ENCODE assay signal across 8 mouse cellular contexts in genomic region chr11:103696851-103697564, GRCm38 (mm10). TPM values are rescaled to one million over a fixed set of nuclear protein-coding genes. Genes with fewer than 3 reads are reported as not detected.
A peak's percentile ranks its signal among the peaks of the same experiment; 100 is the strongest.
DNase-seq lines count a peak whose midpoint lies in the region; ATAC-seq and TF ChIP-seq lines count a peak whose summit lies in the region.

No protein-coding gene starts in this region.

- WGBS in cerebellum, adult 2 months, result 2% methylated on average over 18 of the region's 18 CpGs
- WGBS in hindbrain, postnatal 0 days, result 1% methylated on average over 18 of the region's 18 CpGs
- 2% methylated on average over 18 of the region's 18 CpGs for WGBS in midbrain, embryonic 14.5 days

- H3K4me1 ChIP-seq in cerebellum, adult 2 months (ENCODE audit: control insufficient read depth, insufficient read depth, low read length), result peaks cover 3% of the 10 kb centered on the region; the same call in 1 of the 2 replicates
- no peaks in the 10 kb centered on the region; the same call in none of the 2 replicates for H3K4me1 ChIP-seq in hindbrain, postnatal 0 days (ENCODE audit: insufficient read depth, low read length)
- H3K4me1 ChIP-seq in midbrain, embryonic 14.5 days (ENCODE audit: control insufficient read depth, insufficient read depth, low read length), result 0 out of 2 replicates have a peak, but pooled peaks cover 7% of the 10 kb centered on the region

- no peak for TF ChIP-seq POLR2A in cerebellum, adult 2 months (IDR thresholded peaks at IDR 0.05; ENCODE audit: borderline replicate concordance, insufficient read depth, low read length)

- H3K9me3 ChIP-seq in hindbrain, postnatal 0 days (ENCODE audit: low read length), result no peaks in the 10 kb centered on the region
- H3K9me3 ChIP-seq in midbrain, embryonic 14.5 days (ENCODE audit: control insufficient read depth, low read length), result no peaks in the 10 kb centered on the region

- no peak for TF ChIP-seq CTCF in cerebellum, adult 2 months (IDR thresholded peaks at IDR 0.05; ENCODE audit: borderline replicate concordance, insufficient read depth, low read depth, low read length)
- peak; percentile 31 for TF ChIP-seq CTCF in hindbrain, postnatal 0 days (IDR thresholded peaks at IDR 0.05; ENCODE audit: low read depth)

- H3K4me3 ChIP-seq in cerebellum, adult 2 months (replicated peaks; ENCODE audit: insufficient read depth, low read depth, low read length), result peak overlapping the region; percentile 87
- H3K4me3 ChIP-seq in hindbrain, postnatal 0 days (ENCODE audit: low read length), result peak overlapping the region; percentile 73
- peak overlapping the region; percentile 69 for H3K4me3 ChIP-seq in midbrain, embryonic 14.5 days (replicated peaks; ENCODE audit: low read depth, low read length)

- H3K27me3 ChIP-seq in cerebellum, adult 2 months (ENCODE audit: control insufficient read depth, insufficient read depth, low read length), result no peaks in the 10 kb centered on the region
- no peaks in the 10 kb centered on the region for H3K27me3 ChIP-seq in hindbrain, postnatal 0 days (ENCODE audit: insufficient read depth, low read length)
- no peaks in the 10 kb centered on the region for H3K27me3 ChIP-seq in midbrain, embryonic 14.5 days (ENCODE audit: control insufficient read depth, insufficient read depth, low read length)

- H3K4me2 ChIP-seq in hindbrain, postnatal 0 days (ENCODE audit: low read depth, low read length), result peak overlapping the region; percentile 65
- H3K4me2 ChIP-seq in midbrain, embryonic 14.5 days (ENCODE audit: low read length), result peak overlapping the region; percentile 68

- peak overlapping the region; percentile 94; the same call in 1 of the 2 replicates for H3K27ac ChIP-seq in cerebellum, adult 2 months (ENCODE audit: insufficient read depth, low read length)
- peak overlapping the region; percentile 98 for H3K27ac ChIP-seq in hindbrain, postnatal 0 days
- peak overlapping the region; percentile 97 for H3K27ac ChIP-seq in midbrain, embryonic 14.5 days (replicated peaks; ENCODE audit: low read depth, low read length)

- H3K9ac ChIP-seq in hindbrain, postnatal 0 days (replicated peaks; ENCODE audit: low read length), result peak overlapping the region; percentile 80
- H3K9ac ChIP-seq in midbrain, embryonic 14.5 days (replicated peaks; ENCODE audit: low read length), result peak overlapping the region; percentile 64

- DNase-seq in cerebellum, adult 2 months, result no peak
- no peak for DNase-seq in cerebellum, adult 11-12 months
- DNase-seq in right cerebral cortex, adult 18-20 months, result peak; percentile 13
- no peak for DNase-seq in right cerebral cortex, postnatal 25 days
- peak; percentile 75 for DNase-seq in hindbrain, postnatal 0 days (ENCODE audit: low spot score)
- no peak for DNase-seq in midbrain, embryonic 14.5 days
- DNase-seq in yolk sac, embryonic 10.5 days (ENCODE audit: low spot score), result no peak
- DNase-seq in embryo, embryonic 9.5 days (ENCODE audit: extremely low spot score), result no peak

- peak; percentile 74 for ATAC-seq in hindbrain, postnatal 0 days
- no peak; the same call in 1 of the 2 replicates for ATAC-seq in midbrain, embryonic 14.5 days (ENCODE audit: low FRiP score, low TSS enrichment)

- no peaks in the 10 kb centered on the region for H3K36me3 ChIP-seq in hindbrain, postnatal 0 days (ENCODE audit: insufficient read depth, low read length)
- H3K36me3 ChIP-seq in midbrain, embryonic 14.5 days (ENCODE audit: control insufficient read depth, insufficient read depth, low read length), result no peaks in the 10 kb centered on the region

RNA-seq across cellular contexts. Expression of gene Gosr2, which starts 0.7 kb away (rescaled TPM):
- 86.5 and 87.4 TPM in 2 replicates for polyA plus RNA-seq in cerebellum, adult 2 months (2012; rRNA removed)
- 101 and 102 TPM in 2 replicates for total RNA-seq in hindbrain, postnatal 0 days (2014; rRNA removed)
- polyA plus RNA-seq in hindbrain, postnatal 0 days (2015; fragmentation: Nextera tagmentation; extraction: Ambion mirVana), result 93.3 and 99.4 TPM in 2 replicates
- polyA plus RNA-seq in midbrain, embryonic 14.5 days (2014; fragmentation: Nextera tagmentation; extraction: Ambion mirVana), result 62.1 and 96.4 TPM in 2 replicates

RNA-seq across cellular contexts. Expression of gene Rprml, which starts 47.6 kb away (rescaled TPM):
- polyA plus RNA-seq in cerebellum, adult 2 months (2012; rRNA removed), result 5.8 and 6.9 TPM in 2 replicates
- total RNA-seq in hindbrain, postnatal 0 days (2014; rRNA removed), result 10.5 and 13.6 TPM in 2 replicates
- 5.9 and 6.3 TPM in 2 replicates for polyA plus RNA-seq in hindbrain, postnatal 0 days (2015; fragmentation: Nextera tagmentation; extraction: Ambion mirVana)
- 0.71 and 0.88 TPM in 2 replicates for polyA plus RNA-seq in midbrain, embryonic 14.5 days (2014; fragmentation: Nextera tagmentation; extraction: Ambion mirVana)

RNA-seq across cellular contexts. Expression of gene Wnt9b, which starts 52.6 kb away (rescaled TPM):
- polyA plus RNA-seq in cerebellum, adult 2 months (2012; rRNA removed), result 1.0 and 1.1 TPM in 2 replicates
- 2.6 and 2.7 TPM in 2 replicates for total RNA-seq in hindbrain, postnatal 0 days (2014; rRNA removed)
- 0.86 and 1.0 TPM in 2 replicates for polyA plus RNA-seq in hindbrain, postnatal 0 days (2015; fragmentation: Nextera tagmentation; extraction: Ambion mirVana)
- polyA plus RNA-seq in midbrain, embryonic 14.5 days (2014; fragmentation: Nextera tagmentation; extraction: Ambion mirVana), result 0.33 and 0.78 TPM in 2 replicates

RNA-seq across cellular contexts. Expression of gene Lyzl6, which starts 58.3 kb away (rescaled TPM):
- 0.19 TPM in 1 of 2 replicates, not detected in the other for polyA plus RNA-seq in cerebellum, adult 2 months (2012; rRNA removed)
- not detected in 2 replicates for total RNA-seq in hindbrain, postnatal 0 days (2014; rRNA removed)
- polyA plus RNA-seq in hindbrain, postnatal 0 days (2015; fragmentation: Nextera tagmentation; extraction: Ambion mirVana), result not detected in 2 replicates
- not detected in 2 replicates for polyA plus RNA-seq in midbrain, embryonic 14.5 days (2014; fragmentation: Nextera tagmentation; extraction: Ambion mirVana)

Comparison
In these comparisons a context has a peak if more than half of its experiments do, and no peak if none do; other contexts are left out.
1. DNase-seq: peak in right cerebral cortex, adult 18-20 months (single experiment) and hindbrain, postnatal 0 days (single experiment); none in cerebellum, adult 2 months (0 of 2), cerebellum, adult 11-12 months (single experiment), right cerebral cortex, postnatal 25 days (single experiment), midbrain, embryonic 14.5 days (single experiment), yolk sac, embryonic 10.5 days (single experiment) and embryo, embryonic 9.5 days (single experiment).
2. Peak in every context shown above with its lines, with median percentiles within 50 percentile points of each other: H3K27ac ChIP-seq and H3K4me3 ChIP-seq.